Mouse (Mus musculus): Measurements from ENCODE around the gene Zfp768.

Gene Zfp768

DNA sequence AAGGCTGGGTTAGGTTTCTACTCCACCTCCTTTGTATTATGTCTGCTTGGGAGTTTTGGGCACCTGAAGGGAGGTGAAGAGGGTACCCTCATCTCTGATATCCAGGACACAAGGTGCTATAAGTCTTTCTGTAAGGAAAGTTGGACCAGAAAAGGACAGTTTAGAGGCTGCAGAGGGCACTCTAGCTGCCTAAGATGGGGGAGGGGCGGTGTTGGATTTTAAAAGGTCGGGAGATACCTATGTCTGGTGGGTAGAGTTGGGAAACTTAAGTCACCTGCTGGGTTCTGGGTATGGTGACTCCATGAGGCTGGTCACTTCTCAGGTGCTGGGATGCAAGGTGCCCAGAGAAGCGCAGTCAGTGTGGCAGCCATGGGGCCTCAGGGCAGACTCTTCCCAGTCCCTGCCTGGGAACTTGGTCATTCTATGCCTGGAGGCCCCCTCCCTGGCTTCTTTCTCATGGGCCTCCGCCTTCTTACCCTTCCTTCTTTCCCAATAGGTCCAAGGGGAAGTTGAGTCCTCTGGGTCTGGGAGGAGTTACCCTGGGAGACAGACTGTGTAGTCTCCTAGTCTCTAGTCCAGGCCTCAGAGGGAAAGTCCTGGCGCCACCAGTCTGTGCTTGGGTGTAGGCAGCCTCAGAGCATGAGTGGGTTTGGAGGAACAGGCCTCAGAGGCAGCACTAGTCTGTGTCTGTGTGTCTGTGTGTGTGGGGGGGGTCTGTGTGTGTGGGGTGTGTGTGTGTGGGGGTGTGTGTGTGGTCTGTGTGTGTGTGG lies 48.4 kb downstream of the Zfp768 start:
- DNase-seq (ENCODE audit: low spot score), result no peak

DNA sequence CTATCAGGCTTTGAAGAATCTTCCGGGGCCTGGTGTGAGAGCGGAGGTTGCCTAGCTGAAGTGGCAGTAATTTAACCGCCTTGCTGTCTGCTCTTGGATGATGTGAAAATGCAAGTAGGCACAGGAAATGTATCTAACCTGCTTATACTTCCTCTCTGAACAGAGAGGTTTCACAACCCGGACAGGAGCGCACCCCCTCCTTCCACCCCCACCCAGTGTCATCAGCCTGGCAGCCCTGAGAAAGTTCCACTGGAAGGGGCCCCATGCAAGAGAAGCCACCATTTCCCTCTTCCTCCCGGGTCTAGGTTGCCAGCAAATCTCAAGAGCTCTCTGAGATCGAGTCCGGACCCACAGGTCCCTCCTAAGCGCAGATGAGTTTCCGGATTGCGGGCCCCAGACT lies 49.3 kb downstream of the Zfp768 start, which contains the start of gene Itgal:
Itgal (plus strand) TSS at position 163 of the 400 bp plus-strand sequence.
- no peak for DNase-seq (ENCODE audit: low spot score)
